Mouse (Mus musculus) ovary, postnatal 14 days (tissue): ENCODE measurements around the gene Pnkp.
A peak's percentile ranks its signal among the peaks of the same experiment; 100 is the strongest.

ENCODE experiments used
- DNase-seq: peaks from one replicate; pipeline ENCODE4 v3.0.0; 2022; ENCODE audit warnings: low spot score

Pnkp gene

GRCm38 (mm10) chr7:44828706-44829105 lies 28.2 kb upstream of the Pnkp start:
- no peak for DNase-seq

DNA sequence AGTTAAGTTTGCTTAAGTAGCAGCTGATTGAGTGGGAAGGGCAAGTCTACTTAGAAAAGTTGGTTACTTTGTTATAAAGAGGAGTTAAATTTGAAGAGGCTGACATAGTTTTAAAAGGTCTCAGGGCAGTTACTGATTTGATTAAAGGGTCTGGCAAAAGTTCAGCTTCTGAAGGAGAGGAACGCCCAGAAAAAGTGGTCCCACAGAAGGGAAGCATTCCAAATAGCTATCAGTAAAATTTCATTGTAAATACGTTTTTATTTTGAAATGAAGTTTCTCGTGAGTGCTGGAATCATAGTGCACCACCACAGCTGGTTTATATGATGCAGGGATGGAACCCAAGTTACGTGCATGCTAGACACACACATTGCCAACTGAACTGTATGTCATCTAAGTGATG lies 24.2 kb upstream of the Pnkp start:
- DNase-seq: no peak

DNA sequence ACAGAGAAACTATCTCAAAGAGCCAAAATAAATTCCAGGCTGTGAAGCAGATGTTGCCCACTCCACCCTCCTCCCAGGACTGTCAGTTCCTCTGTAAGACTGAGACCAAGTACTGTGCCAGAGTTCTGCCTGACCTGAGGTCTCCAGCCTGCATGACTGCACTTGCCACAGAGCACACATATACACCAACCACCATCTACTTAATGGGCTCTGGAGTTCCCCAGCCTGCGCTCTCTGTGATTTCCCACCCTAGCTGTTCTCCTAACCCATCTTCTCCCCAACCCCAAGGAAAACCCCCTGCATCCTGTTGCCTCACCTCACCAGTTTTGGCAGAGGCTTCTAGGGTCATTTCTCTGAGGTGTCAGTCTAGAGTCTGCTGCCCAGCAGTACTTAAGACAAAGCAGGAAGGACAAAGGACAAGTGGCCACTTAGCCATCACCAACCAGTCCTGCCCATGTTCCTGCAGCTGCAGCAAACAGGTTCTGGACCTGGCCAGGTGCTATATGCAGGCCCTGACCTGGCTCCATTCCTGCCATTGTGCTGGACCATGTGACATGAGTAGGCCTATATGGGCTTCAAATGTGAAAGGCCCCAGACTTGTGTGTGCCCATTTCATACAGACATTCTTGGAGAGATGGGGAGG lies 21.4 kb upstream of the Pnkp start:
- DNase-seq: no peak

DNA sequence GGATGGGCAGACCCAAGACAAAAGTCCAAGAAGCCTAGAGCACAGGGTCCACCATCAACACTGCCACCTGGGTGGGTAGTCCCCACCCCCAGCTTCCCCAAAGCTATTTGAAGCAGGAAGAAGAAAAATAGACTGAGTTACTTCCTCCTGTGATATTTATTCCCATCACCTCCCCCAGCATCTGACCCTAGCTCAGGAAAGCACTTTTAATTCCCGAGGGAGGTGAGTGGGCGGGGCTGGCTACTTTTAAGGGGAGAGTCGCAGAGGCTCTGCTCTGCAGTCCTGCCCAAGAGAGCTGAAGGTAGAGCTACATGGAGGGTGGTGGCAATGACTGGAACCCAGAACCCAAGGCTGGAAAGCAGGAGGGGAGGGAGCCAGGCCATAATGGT lies 20.9 kb upstream of the Pnkp start:
- no peak for DNase-seq

DNA sequence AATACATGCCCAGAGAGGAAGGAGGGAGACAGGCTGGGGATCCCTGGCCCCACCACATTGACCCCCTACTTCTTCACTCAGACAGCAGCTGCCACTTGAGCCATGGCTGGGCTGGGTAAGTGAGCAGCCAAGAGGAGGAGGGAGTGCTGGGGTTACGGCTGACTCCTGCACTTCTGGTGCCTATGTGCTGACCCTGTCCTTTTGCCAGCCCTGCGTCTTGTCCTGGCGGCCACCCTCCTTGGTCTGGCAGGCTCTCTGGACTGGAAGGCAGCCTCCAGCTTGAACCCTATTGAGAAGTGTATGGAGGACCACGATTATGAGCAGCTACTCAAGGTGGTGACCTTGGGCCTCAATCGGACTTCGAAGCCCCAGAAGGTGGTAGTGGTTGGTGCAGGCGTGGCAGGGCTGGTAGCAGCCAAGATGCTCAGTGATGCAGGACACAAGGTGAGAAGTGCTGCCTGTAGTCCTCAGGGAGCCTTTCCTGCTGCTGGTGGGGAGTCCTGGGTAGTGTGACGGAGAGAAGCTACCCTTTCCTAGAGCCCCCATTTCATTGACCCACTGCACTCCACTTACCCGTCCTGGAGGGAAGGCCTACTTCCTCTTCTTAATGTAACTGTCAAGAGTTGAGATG lies 20.4 kb upstream of the Pnkp start:
- DNase-seq: no peak

DNA sequence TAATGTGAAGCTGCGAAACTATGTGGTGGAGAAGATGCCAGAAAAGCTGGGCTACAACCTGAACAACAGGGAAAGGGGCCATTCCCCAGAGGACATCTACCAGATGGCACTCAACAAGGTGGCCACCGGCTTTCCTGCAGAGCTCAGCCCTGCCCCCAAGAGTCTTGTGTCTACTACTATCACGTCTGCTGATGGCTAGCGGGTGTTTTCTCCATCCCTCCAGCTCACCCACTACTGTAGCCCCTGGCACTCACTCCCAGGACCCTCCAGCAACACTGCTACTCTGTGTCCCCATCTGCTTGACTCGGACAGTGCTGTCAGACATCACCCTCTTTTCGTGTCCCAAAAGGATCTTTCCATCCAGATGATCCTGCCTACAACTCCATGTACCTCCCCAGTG lies 18.9 kb upstream of the Pnkp start:
- DNase-seq: no peak

GRCm38 (mm10) chr7:44839171-44839490 lies 17.8 kb upstream of the Pnkp start:
- DNase-seq: no peak

DNA sequence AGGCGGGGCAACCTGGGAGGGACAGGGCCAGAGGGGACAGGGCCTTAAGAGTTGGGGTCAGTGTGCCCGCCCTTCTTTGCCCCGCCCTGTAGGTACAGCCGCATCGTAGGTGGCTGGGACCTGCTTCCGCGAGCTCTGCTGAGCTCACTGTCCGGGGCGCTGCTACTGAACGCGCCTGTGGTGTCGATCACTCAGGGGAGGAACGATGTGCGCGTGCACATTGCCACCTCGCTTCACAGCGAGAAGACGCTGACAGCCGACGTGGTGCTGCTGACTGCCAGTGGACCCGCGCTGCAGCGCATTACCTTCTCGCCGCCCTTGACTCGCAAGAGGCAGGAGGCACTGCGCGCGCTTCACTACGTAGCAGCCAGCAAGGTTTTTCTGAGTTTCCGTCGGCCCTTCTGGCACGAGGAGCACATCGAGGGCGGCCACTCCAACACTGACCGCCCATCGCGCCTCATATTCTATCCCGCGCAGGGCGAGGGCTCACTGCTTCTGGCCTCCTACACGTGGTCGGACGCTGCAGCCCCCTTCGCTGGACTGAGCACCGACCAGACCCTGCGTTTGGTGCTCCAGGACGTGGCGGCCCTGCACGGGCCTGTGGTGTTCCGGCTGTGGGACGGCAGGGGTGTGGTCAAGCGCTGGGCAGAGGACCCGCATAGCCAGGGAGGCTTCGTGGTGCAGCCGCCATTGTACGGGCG lies 17.3 kb upstream of the Pnkp start:
- no peak for DNase-seq

DNA sequence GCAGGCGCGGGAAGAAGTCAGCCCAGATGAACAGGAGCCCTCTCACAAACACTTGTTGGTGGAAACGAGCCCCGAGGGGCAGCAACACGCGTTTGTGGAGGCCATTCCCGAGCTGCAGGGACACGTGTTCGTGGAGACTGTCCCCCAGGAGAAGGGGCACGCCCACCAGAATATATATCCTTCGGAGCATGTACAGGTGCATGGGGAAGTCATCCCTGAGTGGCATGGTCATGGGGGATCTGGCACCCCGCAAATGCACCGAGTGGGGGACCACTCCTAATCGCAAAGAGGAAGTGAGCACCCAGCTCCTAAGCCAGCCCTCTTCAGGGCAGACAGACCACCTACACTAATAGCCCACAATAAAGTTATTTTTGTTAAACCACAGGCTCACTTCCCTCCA lies 16.5 kb upstream of the Pnkp start:
- no peak for DNase-seq

GRCm38 (mm10) chr7:44841825-44842463 lies 15.0 kb upstream of the Pnkp start:
- no peak for DNase-seq

DNA sequence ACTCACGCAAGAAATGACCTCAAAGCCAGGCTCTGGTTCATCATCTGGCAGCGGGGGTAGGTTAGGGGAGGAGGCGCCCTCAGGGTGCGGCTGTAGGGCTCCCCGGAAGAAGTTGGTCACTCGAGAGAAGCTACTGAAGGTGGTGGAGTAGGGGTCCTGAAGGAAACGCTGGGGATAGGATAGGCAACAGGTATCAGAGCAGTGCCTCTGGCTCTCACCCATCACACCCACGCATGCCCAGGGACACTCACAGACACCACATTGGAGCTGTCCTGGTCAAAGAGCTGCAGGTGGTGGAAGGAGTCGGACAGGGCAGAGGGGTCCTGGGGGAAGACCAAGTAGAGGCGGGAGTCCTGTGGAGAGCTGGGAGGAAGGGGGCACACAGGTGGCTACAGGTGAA lies 11.9 kb upstream of the Pnkp start:
- DNase-seq: no peak

DNA sequence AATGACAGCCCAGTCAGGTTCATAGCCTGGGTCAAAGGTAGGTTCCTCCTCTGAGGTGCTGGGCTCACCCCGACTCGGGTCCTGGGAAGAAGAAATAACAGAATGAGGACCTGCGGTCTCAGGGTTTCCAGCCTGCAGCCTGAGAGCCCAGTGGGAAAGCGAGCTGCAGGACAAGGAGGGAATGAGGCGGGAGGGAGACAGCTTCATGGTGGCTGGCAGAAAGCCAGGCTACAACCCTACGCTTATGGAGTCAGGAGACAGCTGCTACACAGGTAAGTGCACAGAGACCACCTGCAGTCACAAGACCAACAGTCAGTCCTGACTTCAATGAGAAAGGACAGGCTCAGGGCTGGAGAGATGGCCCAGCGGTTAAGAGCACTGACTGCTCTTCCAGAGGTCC lies 10.1 kb upstream of the Pnkp start:
- no peak for DNase-seq

DNA sequence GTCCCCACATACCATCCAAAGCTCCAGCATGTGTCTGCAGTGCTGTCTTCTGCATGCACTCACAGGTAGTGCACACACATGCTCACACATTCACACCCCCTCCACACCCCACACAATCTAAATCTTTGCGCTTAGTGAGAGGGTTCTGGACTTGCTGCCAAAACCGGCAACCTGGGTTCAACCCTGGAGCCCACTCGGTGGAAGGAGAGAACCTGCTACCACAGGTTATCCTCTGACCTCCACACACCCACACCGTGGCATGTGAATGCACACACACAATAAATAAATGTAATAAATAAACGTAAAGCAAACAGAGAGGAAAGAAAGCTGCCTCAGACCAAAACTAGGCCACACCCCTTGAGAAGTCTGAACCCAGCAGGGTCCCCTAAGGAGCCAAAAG lies 9.2 kb upstream of the Pnkp start:
- no peak for DNase-seq

DNA sequence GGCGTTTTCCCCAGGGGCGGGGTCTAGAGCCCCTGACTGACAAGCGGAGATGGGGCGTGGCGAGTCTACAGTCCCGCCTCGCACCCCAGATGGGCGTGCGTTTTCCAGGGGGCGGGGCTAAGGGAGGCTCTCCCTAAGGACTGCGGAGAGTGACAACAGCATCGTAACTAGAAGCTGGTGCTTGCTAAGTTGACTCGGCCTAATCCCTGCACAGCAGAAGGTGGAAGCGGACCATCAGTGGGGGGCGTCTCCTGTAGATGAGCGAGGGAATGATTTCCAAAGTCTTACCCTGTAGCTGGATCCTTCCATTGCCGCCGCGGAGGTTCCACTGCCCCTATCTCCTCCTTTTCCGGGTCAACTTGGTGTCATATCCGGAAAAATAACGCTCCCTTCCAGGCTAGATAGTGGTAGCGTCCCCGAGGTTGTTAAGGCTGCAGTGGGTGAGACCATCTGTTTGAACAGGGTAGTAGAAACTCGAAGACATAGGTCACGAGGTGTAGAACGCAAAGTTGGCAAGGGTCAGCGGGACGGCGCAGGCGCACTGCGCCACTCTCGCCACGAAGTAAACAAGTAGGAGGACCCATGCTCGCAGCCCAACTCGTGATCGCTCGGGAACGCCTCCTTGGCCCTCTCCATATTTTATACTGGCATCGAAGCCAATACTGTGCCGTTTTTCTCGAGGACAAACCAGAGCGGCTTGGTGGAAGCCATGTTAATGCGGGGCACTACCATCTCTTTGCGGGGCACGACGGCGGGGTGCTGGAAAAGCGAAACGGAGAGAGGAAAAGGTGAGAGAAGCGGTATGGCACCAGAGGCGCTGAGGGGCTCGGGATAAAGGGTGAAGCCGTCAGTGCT lies 8.2 kb upstream of the Pnkp start, which contains the start of the genes Akt1s1 and Tbc1d17:
Gene Akt1s1 (plus strand): TSS at position 431 of the 855 bp plus-strand sequence.
Gene Tbc1d17 (minus strand): TSS at position 519 of the 855 bp plus-strand sequence.
- peak; percentile 96 for DNase-seq

DNA sequence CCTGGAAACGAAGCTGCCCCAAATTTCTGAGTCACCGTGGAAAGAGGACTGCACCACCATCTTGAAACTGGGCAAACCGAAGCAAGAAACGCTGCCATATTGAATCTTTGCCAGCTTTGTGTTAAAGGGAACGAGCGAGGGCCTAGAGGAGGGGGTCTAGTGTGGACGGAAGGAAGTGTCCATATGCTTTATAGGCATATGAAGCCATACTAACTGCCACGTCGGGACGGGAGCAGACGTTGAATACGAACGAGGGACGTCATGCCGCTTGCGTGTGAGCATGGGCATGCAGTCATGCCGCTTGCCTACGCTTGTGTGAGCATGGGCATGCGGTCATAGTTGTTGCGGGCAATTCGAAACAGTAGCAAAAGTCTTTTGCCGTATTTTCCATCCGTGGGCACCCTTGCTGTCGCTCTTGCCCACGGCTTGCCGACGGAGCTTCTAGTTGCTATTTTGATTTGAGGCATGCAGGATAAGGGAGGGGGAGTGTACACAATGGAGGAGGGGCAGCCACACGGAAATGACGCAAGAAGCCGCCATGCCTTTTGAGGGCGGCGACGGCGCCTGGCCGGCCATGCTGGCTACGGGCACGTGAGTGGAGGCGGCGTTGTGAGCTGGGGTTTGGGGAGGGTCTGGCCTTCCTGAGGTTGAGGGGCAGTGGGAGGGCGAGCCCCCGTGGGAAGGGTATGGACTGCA lies 7.4 kb upstream of the Pnkp start:
- peak; percentile 85 for DNase-seq

- DNase-seq: no peak
Measured at GRCm38 (mm10) chr7:44850146-44850545, 6.8 kb upstream of the Pnkp start.

DNA sequence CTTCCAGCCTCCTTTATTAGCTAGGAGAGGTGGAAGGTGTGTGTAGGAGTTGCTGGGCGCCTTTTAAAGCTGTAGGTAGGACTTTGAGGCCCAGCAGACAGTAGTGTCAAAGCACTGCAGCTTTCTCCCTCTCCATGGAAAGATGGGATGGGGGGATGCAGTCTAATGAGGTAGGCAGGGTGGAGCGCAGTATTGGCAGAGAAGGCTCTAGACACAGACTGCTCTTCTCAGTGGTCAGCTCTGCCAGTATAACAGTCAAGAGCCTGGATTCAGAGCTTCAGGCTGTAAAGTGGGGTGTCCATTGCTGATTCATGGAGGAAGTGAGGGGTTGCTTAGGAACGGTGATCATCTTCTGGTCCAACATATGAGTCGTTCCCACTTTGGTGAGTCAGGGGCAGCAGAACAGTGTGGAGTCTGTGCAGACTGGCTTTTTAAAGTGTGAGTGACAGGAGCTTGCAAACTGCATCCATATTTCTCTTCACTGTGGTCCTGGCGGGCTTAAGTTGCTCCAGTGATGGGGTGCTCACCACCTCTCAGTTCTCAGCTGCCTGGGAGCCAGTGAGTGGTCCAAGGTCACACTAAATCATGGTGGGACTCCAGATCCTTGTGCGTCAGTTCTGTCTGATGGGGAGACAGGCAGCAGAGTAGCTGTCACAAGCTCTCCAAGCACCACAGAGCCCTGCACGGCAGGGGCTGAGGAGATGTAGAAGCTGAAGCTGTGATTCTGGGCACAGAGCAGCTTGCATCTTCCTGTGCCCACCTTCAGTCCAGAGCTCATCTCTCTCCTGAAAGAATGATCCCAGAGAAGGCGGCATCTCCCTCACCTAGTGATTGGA lies 5.9 kb upstream of the Pnkp start:
- DNase-seq: no peak

- no peak for DNase-seq
Measured at GRCm38 (mm10) chr7:44851625-44852234, 5.2 kb upstream of the Pnkp start.

DNA sequence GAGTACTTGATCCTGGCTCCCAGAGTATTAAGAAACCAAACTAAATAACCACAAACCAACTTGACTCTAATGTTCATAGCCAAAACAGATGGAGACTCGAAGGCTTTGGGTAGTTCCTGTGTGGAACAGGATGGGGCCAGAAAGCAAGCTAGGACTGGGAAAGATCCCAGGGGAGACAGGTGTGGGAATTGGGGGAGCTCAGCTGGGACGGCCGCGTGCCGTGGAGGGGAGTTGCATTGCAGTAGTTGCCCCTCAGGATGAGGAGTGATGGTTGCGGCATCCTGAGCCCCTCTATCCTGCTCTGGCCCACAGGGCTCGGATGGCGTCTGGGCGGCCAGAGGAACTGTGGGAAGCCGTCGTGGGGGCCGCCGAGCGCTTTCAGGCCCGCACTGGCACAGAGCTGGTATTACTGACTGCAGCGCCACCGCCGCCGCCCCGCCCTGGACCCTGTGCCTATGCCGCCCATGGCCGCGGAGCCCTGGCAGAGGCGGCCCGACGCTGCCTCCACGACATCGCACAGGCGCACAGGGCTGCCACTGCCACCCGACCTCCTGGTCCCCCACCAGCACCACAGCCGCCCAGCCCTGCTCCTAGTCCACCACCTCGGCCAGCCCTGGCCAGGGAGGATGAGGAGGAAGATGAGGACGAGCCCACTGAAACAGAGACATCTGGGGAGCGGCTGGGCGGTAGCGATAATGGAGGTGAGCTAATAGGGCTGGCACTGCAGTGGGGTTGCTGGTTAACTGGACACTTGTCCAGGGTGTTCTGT lies 4.5 kb upstream of the Pnkp start:
- no peak for DNase-seq
